Mouse (Mus musculus) mesoderm, embryonic 11.5 days (tissue): ENCODE data around the gene Wdfy2.
"Not testable (repeated sequence)": the region's sequence is repeated elsewhere in the genome, so short reads cannot be mapped to it uniquely, and the experiment has no call there.

Source experiments
- DNase-seq: peaks from one replicate; pipeline ENCODE4 v3.0.0-alpha.2; 2012; ENCODE audit warnings: low read depth, low spot score

Gene Wdfy2

GRCm38 (mm10) chr14:62837641-62838252 lies at the start of gene Wdfy2:
TSS of gene Wdfy2 (plus strand) at chr14:62837678.
- peak; percentile 33 for DNase-seq

- DNase-seq: no peak
These were observed 48.2 kb upstream of the Wdfy2 start for GRCm38 (mm10) chr14:62789282-62789681.

- DNase-seq: no peak
These were observed 41.8 kb upstream of the Wdfy2 start for GRCm38 (mm10) chr14:62795719-62796118.

- DNase-seq: peak; percentile 13
These were observed 38.8 kb upstream of the Wdfy2 start for GRCm38 (mm10) chr14:62798608-62799101.

- no peak for DNase-seq
These were observed 36.7 kb upstream of the Wdfy2 start for GRCm38 (mm10) chr14:62800791-62801190.

- DNase-seq: no peak
These were observed 34.3 kb upstream of the Wdfy2 start for GRCm38 (mm10) chr14:62803204-62803603.

GRCm38 (mm10) chr14:62806921-62807320 lies 30.6 kb upstream of the Wdfy2 start:
- no peak for DNase-seq

GRCm38 (mm10) chr14:62808661-62809523 lies 28.6 kb upstream of the Wdfy2 start:
- no peak for DNase-seq

- DNase-seq: no peak
These were observed 24.7 kb upstream of the Wdfy2 start for GRCm38 (mm10) chr14:62812765-62813164.

- DNase-seq: no peak
These were observed 22.9 kb upstream of the Wdfy2 start for GRCm38 (mm10) chr14:62814567-62814966.

- no peak for DNase-seq
These were observed 20.7 kb upstream of the Wdfy2 start for GRCm38 (mm10) chr14:62816827-62817226.

- DNase-seq: no peak
These were observed 11.7 kb upstream of the Wdfy2 start for GRCm38 (mm10) chr14:62825575-62826332.

- no peak for DNase-seq
These were observed 8.2 kb upstream of the Wdfy2 start for GRCm38 (mm10) chr14:62829291-62829690.

GRCm38 (mm10) chr14:62831691-62832275 lies 5.7 kb upstream of the Wdfy2 start:
- DNase-seq: no peak

- DNase-seq: no peak
These were observed 4.4 kb upstream of the Wdfy2 start for GRCm38 (mm10) chr14:62833036-62833435.

- no peak for DNase-seq
These were observed 3.9 kb upstream of the Wdfy2 start for GRCm38 (mm10) chr14:62833541-62833940.

- DNase-seq: not testable (repeated sequence)
These were observed 1.7 kb upstream of the Wdfy2 start for GRCm38 (mm10) chr14:62835737-62836136.

- peak; percentile 99 for DNase-seq
These were observed 395 bp upstream of the Wdfy2 start for GRCm38 (mm10) chr14:62836926-62837640.

GRCm38 (mm10) chr14:62838336-62838735 lies 858 bp downstream of the Wdfy2 start:
- no peak for DNase-seq

GRCm38 (mm10) chr14:62841726-62842125 lies 4.2 kb downstream of the Wdfy2 start:
- DNase-seq: no peak

- no peak for DNase-seq
These were observed 5.0 kb downstream of the Wdfy2 start for GRCm38 (mm10) chr14:62842495-62842894.
